Mouse (Mus musculus) liver, embryonic 14.5 days (tissue): ENCODE results near the gene Tmem232. TPM values are rescaled to one million over a fixed set of nuclear protein-coding genes. Genes with fewer than 3 reads are reported as not detected.
"Not testable (repeated sequence)": the region's sequence is repeated elsewhere in the genome, so short reads cannot be mapped to it uniquely, and the experiment has no call there.

ENCODE experiments used
- ATAC-seq: fragments of 200-750 bp; cut with Nextera tagmentation; 2 replicates; pipeline ENCODE4 v1.8.0; 2017; ENCODE audit warnings: moderate number of reproducible peaks, mild to moderate bottlenecking, moderate library complexity; ENCODE audit not compliant: insufficient read depth
- DNase-seq, 3 experiments: peaks; one replicate each; pipeline ENCODE4 v3.0.0-alpha.2; 2012 to 2013; ENCODE audit warnings: low read depth in 3 of 3, low spot score in 3 of 3
- H3K27ac ChIP-seq: fragments of 300-500 bp; sonication (generic); 2 replicates; pipeline ENCODE4 v1.5.1; 2014; ENCODE audit warnings: moderate library complexity, mild to moderate bottlenecking, control low read depth, inconsistent platforms
- H3K27me3 ChIP-seq: fragments of 300-500 bp; sonication (generic); 2 replicates; pipeline ENCODE4 v1.6.1; 2014; ENCODE audit warnings: mild to moderate bottlenecking, low read length, moderate library complexity; ENCODE audit not compliant: control insufficient read depth, insufficient read depth
- H3K36me3 ChIP-seq: fragments of 300-500 bp; sonication (generic); replicated peaks from 2 replicates; pipeline ENCODE4 v1.6.1; 2014; ENCODE audit warnings: low read depth; ENCODE audit not compliant: control insufficient read depth, insufficient read depth
- H3K4me1 ChIP-seq, 2 experiments: fragments of 200-500 bp in 1 of 2; fragments of 300-500 bp in 1 of 2; sonication (generic) in 1 of 2; replicated peaks; 2 replicates each; pipeline ENCODE4 v1.6.1; 2012 to 2014; ENCODE audit warnings: antibody characterized with exemption in 1 of 2, inconsistent platforms in 1 of 2, low read length in 1 of 2; ENCODE audit not compliant: control insufficient read depth in 2 of 2, insufficient read depth in 2 of 2
- H3K4me2 ChIP-seq: fragments of 300-500 bp; sonication (generic); 2 replicates; pipeline ENCODE4 v1.6.1; 2014; ENCODE audit warnings: low read depth, mild to moderate bottlenecking, control low read depth, moderate library complexity
- H3K4me3 ChIP-seq, 2 experiments: fragments of 200-500 bp in 1 of 2; fragments of 300-500 bp in 1 of 2; sonication (generic) in 1 of 2; 2 replicates each; pipeline ENCODE4 v1.5.1; 2012 to 2014; ENCODE audit warnings: low read depth in 2 of 2, low read length in 2 of 2, mild to moderate bottlenecking in 2 of 2, control low read depth in 1 of 2, inconsistent platforms in 1 of 2, moderate library complexity in 1 of 2; ENCODE audit not compliant: insufficient read depth in 1 of 2
- H3K9ac ChIP-seq: fragments of 300-500 bp; sonication (generic); replicated peaks from 2 replicates; pipeline ENCODE4 v1.6.1; 2014; ENCODE audit warnings: mild to moderate bottlenecking, control low read depth, moderate library complexity
- H3K9me3 ChIP-seq: fragments of 300-500 bp; sonication (generic); 2 replicates; pipeline ENCODE4 v1.6.1; 2016; ENCODE audit warnings: low read length, mixed read lengths; ENCODE audit not compliant: control insufficient read depth
- CTCF ChIP-seq: IDR thresholded peaks from 2 replicates; pipeline ENCODE4 v1.5.1; 2016; ENCODE audit warnings: antibody characterized with exemption, low read depth, control low read depth
- EP300 ChIP-seq: IDR thresholded peaks from 2 replicates; pipeline ENCODE4 v1.6.1; 2016; ENCODE audit warnings: antibody characterized with exemption, low read depth
- WGBS: fragments of 180-500 bp; shearing (Covaris S2); extraction: QIAGEN DNeasy Blood & Tissue Kit; methylation state at CpG from one replicate; pipeline ENCODE4 v1.1.7; 2014; ENCODE audit not compliant: insufficient replicate concordance; 5-methylcytosine and 5-hydroxymethylcytosine counted together
- microRNA-seq: library from miRNA; unstranded; fragments of <30 nt; microRNA quantifications from one replicate; pipeline ENCODE4, GENCODE M21; 2016
- polyA plus RNA-seq, 2 experiments: library from polyadenylated mRNA; depleted of rRNA in 1 of 2; stranded (reverse) in 1 of 2; unstranded in 1 of 2; fragments of >200 nt; fragmentation: Nextera tagmentation in 1 of 2; extraction: Ambion mirVana in 1 of 2; gene quantifications; 2 replicates each; pipeline versions ENCODE4 v1.2.1 to v1.2.3; 2012 to 2014

Tmem232 gene
- polyA plus RNA-seq, 2 experiments, result not detected

- WGBS, result 67% methylated on average over 5 of the region's 5 CpGs
- H3K4me2 ChIP-seq, result no peak overlapping the region
- no peak overlapping the region for H3K4me3 ChIP-seq
- TF ChIP-seq CTCF (no peak), EP300 (no peak)
- H3K27me3 ChIP-seq, result no peaks in the 10 kb centered on the region
- no peak for ATAC-seq
- H3K36me3 ChIP-seq, result no peaks in the 10 kb centered on the region
- no peak for DNase-seq
- no peak overlapping the region for H3K9ac ChIP-seq
- no peaks in the 10 kb centered on the region for H3K4me1 ChIP-seq
- no peak overlapping the region for H3K27ac ChIP-seq
- no peaks in the 10 kb centered on the region for H3K9me3 ChIP-seq
These were observed 296.9 kb downstream of the Tmem232 start for GRCm38 (mm10) chr17:65243716-65244115.

- DNase-seq (no peak), ATAC-seq (no peak)
- TF ChIP-seq EP300 (no peak), CTCF (no peak)
These were observed 315.1 kb downstream of the Tmem232 start for GRCm38 (mm10) chr17:65225347-65225916.

GRCm38 (mm10) chr17:65221687-65222086 lies 318.9 kb downstream of the Tmem232 start:
- ATAC-seq, result not testable (repeated sequence)
- 64% methylated on average over 6 of the region's 6 CpGs for WGBS

More at GRCm38 (mm10) chr17:65225347-65225916, 315.1 kb downstream of the Tmem232 start:
- 57% methylated on average over 6 of the region's 6 CpGs for WGBS
- H3K36me3 ChIP-seq, result no peaks in the 10 kb centered on the region
- no peaks in the 10 kb centered on the region for H3K4me1 ChIP-seq
- H3K27me3 ChIP-seq, result no peaks in the 10 kb centered on the region
- no peak overlapping the region for H3K9ac ChIP-seq
- no peak overlapping the region for H3K4me2 ChIP-seq
- no peaks in the 10 kb centered on the region for H3K9me3 ChIP-seq
- no peak overlapping the region for H3K4me3 ChIP-seq
- H3K27ac ChIP-seq, result no peak overlapping the region

More at GRCm38 (mm10) chr17:65221687-65222086, 318.9 kb downstream of the Tmem232 start:
- not testable (repeated sequence) for H3K4me1 ChIP-seq, H3K4me3 ChIP-seq, H3K9ac ChIP-seq, H3K27ac ChIP-seq, H3K36me3 ChIP-seq, H3K27me3 ChIP-seq, DNase-seq, H3K4me2 ChIP-seq, H3K9me3 ChIP-seq

Small RNAs within 50 kb of the gene (microRNA-seq; reads per million reads assigned to microRNA genes)
- gene Gm25731, result not detected

Other genes starting within 250 kb of the Tmem232 start
- gene Vapa, start 72.8 kb upstream of the Tmem232 start, polyA plus RNA-seq (2012; rRNA removed), result 9.0 and 17.1 TPM in 2 replicates
- 60.6 and 62.9 TPM in 2 replicates for gene Vapa, start 72.8 kb upstream of the Tmem232 start, polyA plus RNA-seq (2014; fragmentation: Nextera tagmentation; extraction: Ambion mirVana)
- gene Txndc2, start 101.4 kb upstream of the Tmem232 start, polyA plus RNA-seq (2012; rRNA removed), result not detected in 2 replicates
- gene Txndc2, start 101.4 kb upstream of the Tmem232 start, polyA plus RNA-seq (2014; fragmentation: Nextera tagmentation; extraction: Ambion mirVana), result not detected in 2 replicates
- 2.0 and 2.7 TPM in 2 replicates for gene Rab31, start 232.0 kb upstream of the Tmem232 start, polyA plus RNA-seq (2012; rRNA removed)
- gene Rab31, start 232.0 kb upstream of the Tmem232 start, polyA plus RNA-seq (2014; fragmentation: Nextera tagmentation; extraction: Ambion mirVana), result 5.0 and 5.3 TPM in 2 replicates
- 8.7 and 11.1 TPM in 2 replicates for gene Ppp4r1, start 241.8 kb upstream of the Tmem232 start, polyA plus RNA-seq (2012; rRNA removed)
- 6.7 and 8.0 TPM in 2 replicates for gene Ppp4r1, start 241.8 kb upstream of the Tmem232 start, polyA plus RNA-seq (2014; fragmentation: Nextera tagmentation; extraction: Ambion mirVana)